In the genomic region with DNA sequence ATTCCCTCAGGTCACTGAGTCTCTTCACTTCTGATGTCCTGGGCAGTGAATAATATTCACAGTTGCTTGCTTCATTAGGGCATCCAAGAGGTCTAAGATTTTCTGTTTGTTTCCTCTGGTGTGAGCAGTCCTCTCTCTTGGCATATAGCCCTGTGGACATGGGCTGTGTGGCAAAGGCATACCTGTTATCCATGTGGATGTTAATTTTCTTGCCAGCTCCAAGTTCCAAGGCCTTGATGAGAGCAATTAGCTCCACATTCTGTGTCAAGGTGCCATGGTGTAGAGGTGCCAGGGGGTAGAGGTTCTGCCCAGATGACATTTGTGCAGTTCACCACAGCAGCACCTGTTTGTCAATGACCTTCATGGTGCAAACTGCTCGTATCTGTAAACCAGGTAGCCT, we compare ENCODE assay signal across 28 mouse cellular contexts.
"Had no signal": no experiment of that assay in that cellular context is flagged by ENCODE, and none has a peak within 500 bp of the region (broad histone marks: within the 10 kb centered on the region; RNA-seq: fewer than 3 reads in every experiment).

No protein-coding gene starts in this region.

- H3K27me3 ChIP-seq: limb, embryonic 12.5 days; limb, embryonic 13.5 days; limb, embryonic 15.5 days; liver, embryonic 12.5 days; liver, embryonic 13.5 days; liver, embryonic 15.5 days; lung, embryonic 15.5 days; megakaryocyte, embryonic 14.5 days; midbrain, embryonic 12.5 days; midbrain, embryonic 13.5 days; midbrain, embryonic 15.5 days; neural tube, embryonic 12.5 days had no signal

- H3K4me3 ChIP-seq: limb, embryonic 10.5 days; limb, embryonic 12.5 days; limb, embryonic 13.5 days; limb, embryonic 15.5 days; liver, embryonic 12.5 days; liver, embryonic 13.5 days; liver, embryonic 15.5 days; lung, embryonic 15.5 days; megakaryocyte, embryonic 14.5 days; midbrain, embryonic 10.5 days; midbrain, embryonic 12.5 days; midbrain, embryonic 13.5 days; midbrain, embryonic 15.5 days; myocyte; neural tube, embryonic 12.5 days had no signal

- H3K4me1 ChIP-seq: limb, embryonic 10.5 days; limb, embryonic 12.5 days; limb, embryonic 13.5 days; limb, embryonic 15.5 days; liver, embryonic 12.5 days; liver, embryonic 13.5 days; liver, embryonic 15.5 days; lung, embryonic 15.5 days; megakaryocyte, embryonic 14.5 days; midbrain, embryonic 12.5 days; midbrain, embryonic 13.5 days; midbrain, embryonic 15.5 days; neural tube, embryonic 12.5 days had no signal

- H3K27ac ChIP-seq: limb, embryonic 10.5 days; limb, embryonic 12.5 days; limb, embryonic 13.5 days; limb, embryonic 15.5 days; liver, embryonic 12.5 days; liver, embryonic 13.5 days; liver, embryonic 14.5 days; liver, embryonic 15.5 days; lung, embryonic 15.5 days; macrophage; midbrain, embryonic 10.5 days; midbrain, embryonic 12.5 days; midbrain, embryonic 13.5 days; midbrain, embryonic 15.5 days; neural tube, embryonic 12.5 days had no signal

- DNase-seq: left cerebral cortex, postnatal 4 days; liver; liver, embryonic 13.5 days; liver, postnatal 0 days; lung, adult 18-20 months; lung, adult 2 months; lung, embryonic 14.5 days; lung, postnatal 10 days; lung, postnatal 14 days; lung, postnatal 36 days; lung, postnatal 4 days; midbrain, embryonic 14.5 days had no signal
